Mouse (Mus musculus) frontal cortex, postnatal 10 days (tissue): Measurements from ENCODE around the gene Gm20795.
"Not testable (repeated sequence)": the region's sequence is repeated elsewhere in the genome, so short reads cannot be mapped to it uniquely, and the experiment has no call there.

Experiments
- DNase-seq, 2 experiments: peaks; one replicate each; pipeline ENCODE4 v3.0.0; 2022; ENCODE audit warnings: low spot score in 2 of 2, mixed read lengths in 1 of 2

Gene Gm20795

GRCm38 (mm10) chrY:40804614-40805013 is at the start of gene Gm20795:
Gene Gm20795, plus strand, starts transcription at chrY:40804914.
- not testable (repeated sequence) for DNase-seq

GRCm38 (mm10) chrY:40775665-40776064 is 29.0 kb upstream of the Gm20795 start, which contains the start of gene Gm21797:
Gene Gm21797, minus strand, starts transcription at chrY:40775765.
- not testable (repeated sequence) for DNase-seq
